Mouse (Mus musculus): ENCODE data around the gene Rraga. TPM values are rescaled to one million over a fixed set of nuclear protein-coding genes. Genes with fewer than 3 reads are reported as not detected.

Rraga gene
- polyA plus RNA-seq, 1 experiment from 2014 or later = 81.4 TPM

DNA sequence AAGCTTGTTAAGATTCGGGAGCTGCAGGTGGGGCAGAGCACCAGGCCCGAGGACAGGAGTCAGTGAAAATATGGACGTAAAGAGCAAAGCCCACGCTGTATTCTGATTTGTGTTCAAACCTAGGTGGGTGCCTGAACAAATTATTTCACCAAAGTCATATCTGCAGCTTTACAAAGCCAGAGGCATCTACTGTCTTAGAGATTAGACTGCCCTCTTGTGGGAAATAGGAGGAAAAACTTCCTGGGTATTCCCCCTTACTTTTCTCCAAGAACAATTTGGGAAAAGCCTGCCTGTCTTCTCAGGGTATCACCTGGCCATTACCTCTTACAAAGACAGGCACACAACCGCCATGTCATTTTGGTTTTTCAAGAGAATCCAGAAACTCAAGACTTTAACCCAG, 29.9 kb upstream of the Rraga start:
- Histone ChIP-seq H3K27me3 (replicated peaks; ENCODE audit: control insufficient read depth, insufficient read depth, low read length) (no peaks in the 10 kb centered on the region), H3K4me2 (ENCODE audit: low read depth, low read length) (no peak overlapping the region), H3K27ac (ENCODE audit: low read length) (no peak overlapping the region), H3K36me3 (ENCODE audit: control insufficient read depth, insufficient read depth, low read length) (no peaks in the 10 kb centered on the region), H3K4me3 (ENCODE audit: low read length) (no peak overlapping the region), H3K9me3 (ENCODE audit: control insufficient read depth, low read length) (no peaks in the 10 kb centered on the region), H3K9ac (ENCODE audit: low read depth, low read length) (no peak overlapping the region), H3K4me1 (ENCODE audit: control insufficient read depth, insufficient read depth, low read length) (no peaks in the 10 kb centered on the region)
- WGBS = 48% methylated on average over 5 of the region's 5 CpGs
- ATAC-seq = no peak

DNA sequence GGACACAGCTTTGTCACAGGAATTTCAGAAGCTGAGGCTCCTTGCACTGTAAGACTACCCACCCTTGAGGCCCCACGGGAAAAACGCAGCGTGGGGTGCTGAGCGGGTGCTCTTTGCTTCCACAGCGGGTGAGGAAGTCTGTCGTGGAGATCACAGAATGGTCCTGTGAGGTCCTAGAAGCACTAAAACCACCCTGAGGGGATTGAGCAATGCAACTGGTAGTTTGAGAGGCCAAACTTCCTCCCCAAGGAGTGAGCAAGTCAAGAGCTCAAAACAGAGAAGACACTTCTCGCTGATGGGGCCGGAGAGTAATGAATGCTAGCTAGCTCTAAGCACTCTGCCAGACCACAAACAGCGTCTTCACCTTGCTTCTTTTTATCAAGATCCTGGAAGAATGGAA, 27.1 kb upstream of the Rraga start:
- no peak for ATAC-seq
- WGBS = 80% methylated on average over 9 of the region's 9 CpGs

DNA sequence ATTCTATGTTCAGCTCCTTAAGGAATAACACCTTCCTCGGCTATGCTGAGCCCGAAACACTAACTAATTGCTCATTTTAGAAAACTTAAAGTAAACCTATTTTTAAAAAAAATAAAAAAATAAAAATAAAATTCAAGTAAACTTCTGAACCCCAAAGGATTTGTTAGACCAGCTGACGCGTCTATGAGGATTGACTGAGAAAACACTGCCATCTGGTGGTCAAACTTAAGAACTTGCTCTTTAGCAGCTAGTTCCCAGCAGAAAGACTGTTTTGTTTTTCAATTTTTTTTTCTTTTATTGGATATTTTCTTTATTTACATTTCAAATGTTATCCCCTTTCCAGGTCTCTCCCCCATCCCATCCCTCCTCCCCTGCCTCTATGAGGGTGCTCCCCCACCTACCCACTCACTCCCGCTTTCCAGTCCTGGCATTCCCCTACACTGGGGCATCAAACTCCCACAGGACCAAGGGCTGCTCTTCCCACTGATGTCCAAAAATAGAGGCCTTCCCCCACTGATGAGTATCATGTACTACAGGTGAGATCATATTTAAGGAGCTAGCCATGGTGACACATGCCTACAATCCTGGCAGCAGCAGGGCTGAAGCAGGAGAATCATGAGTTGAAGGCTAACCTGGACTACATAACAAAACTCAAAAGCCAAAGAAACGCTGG, 20.3 kb upstream of the Rraga start:
- Histone ChIP-seq H3K36me3 (ENCODE audit: control insufficient read depth, insufficient read depth, low read length) (no peaks in the 10 kb centered on the region), H3K4me1 (ENCODE audit: control insufficient read depth, insufficient read depth, low read length) (no peaks in the 10 kb centered on the region), H3K9ac (ENCODE audit: low read depth, low read length) (no peak overlapping the region), H3K27me3 (replicated peaks; ENCODE audit: control insufficient read depth, insufficient read depth, low read length) (no peaks in the 10 kb centered on the region), H3K27ac (ENCODE audit: low read length) (no peak overlapping the region), H3K4me2 (ENCODE audit: low read depth, low read length) (no peak overlapping the region), H3K4me3 (ENCODE audit: low read length) (no peak overlapping the region), H3K9me3 (ENCODE audit: control insufficient read depth, low read length) (no peaks in the 10 kb centered on the region)
- 25% methylated on average over 6 of the region's 6 CpGs for WGBS
- ATAC-seq = 0 out of 2 replicates have a peak, but pooled peaks have one; percentile 31

More for the DNA sequence above, 27.1 kb upstream of the Rraga start:
- Histone ChIP-seq H3K4me3 (ENCODE audit: low read length) (no peak overlapping the region), H3K4me1 (ENCODE audit: control insufficient read depth, insufficient read depth, low read length) (no peaks in the 10 kb centered on the region), H3K9me3 (ENCODE audit: control insufficient read depth, low read length) (no peaks in the 10 kb centered on the region), H3K36me3 (ENCODE audit: control insufficient read depth, insufficient read depth, low read length) (no peaks in the 10 kb centered on the region), H3K27ac (ENCODE audit: low read length) (no peak overlapping the region), H3K9ac (ENCODE audit: low read depth, low read length) (no peak overlapping the region), H3K27me3 (replicated peaks; ENCODE audit: control insufficient read depth, insufficient read depth, low read length) (no peaks in the 10 kb centered on the region), H3K4me2 (ENCODE audit: low read depth, low read length) (no peak overlapping the region)

DNA sequence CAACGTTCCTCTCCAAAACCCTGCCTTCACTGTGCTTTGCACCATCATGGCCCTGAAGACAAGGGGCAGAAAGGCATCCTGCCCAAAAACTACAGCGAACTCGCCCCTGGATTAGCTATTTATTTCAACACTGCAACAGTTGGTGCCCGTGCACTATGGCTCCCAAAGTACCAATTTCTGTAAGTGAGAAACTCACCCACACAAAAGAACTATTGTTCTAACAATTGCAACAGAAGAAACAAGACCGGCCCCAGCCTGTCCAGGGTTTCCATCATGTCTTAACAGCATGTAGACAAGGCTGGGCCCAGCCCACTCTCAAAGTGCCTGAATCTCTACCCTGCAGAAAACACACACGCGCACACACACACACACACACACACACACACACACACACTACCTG, 18.1 kb upstream of the Rraga start:
- Histone ChIP-seq H3K27me3 (replicated peaks; ENCODE audit: control insufficient read depth, insufficient read depth, low read length) (no peaks in the 10 kb centered on the region), H3K4me2 (ENCODE audit: low read depth, low read length) (no peak overlapping the region), H3K9me3 (ENCODE audit: control insufficient read depth, low read length) (no peaks in the 10 kb centered on the region), H3K4me3 (ENCODE audit: low read length) (no peak overlapping the region), H3K4me1 (ENCODE audit: control insufficient read depth, insufficient read depth, low read length) (no peaks in the 10 kb centered on the region), H3K27ac (ENCODE audit: low read length) (no peak overlapping the region), H3K9ac (ENCODE audit: low read depth, low read length) (no peak overlapping the region), H3K36me3 (ENCODE audit: control insufficient read depth, insufficient read depth, low read length) (no peaks in the 10 kb centered on the region)
- no peak for ATAC-seq
- WGBS = 76% methylated on average over 7 of the region's 7 CpGs

DNA sequence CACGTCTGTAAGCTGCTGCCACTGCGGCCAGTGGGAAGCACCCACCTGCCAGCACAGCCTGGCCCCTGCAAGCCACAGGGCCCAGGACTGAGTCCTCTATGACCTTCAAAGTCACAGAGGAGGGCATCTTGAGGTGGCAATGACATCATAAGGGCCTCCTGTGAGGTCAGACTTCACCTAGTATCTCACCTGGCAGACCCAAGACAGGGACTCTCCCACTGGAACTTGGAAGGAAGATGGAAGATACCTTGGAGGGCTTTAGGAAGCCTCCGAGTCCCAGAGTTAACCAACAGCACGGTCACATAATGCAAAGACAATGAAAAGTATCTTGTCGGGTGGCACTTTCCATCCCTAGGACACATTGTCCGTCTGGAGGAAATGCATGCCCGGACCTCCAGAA, 17.2 kb upstream of the Rraga start, which contains the start of gene Saxo1:
Gene Saxo1, minus strand, starts transcription at position 101 of the 400 bp plus-strand sequence.
- no peak for ATAC-seq
- Histone ChIP-seq H3K27me3 (replicated peaks; ENCODE audit: control insufficient read depth, insufficient read depth, low read length) (no peaks in the 10 kb centered on the region), H3K9me3 (ENCODE audit: control insufficient read depth, low read length) (no peaks in the 10 kb centered on the region), H3K4me1 (ENCODE audit: control insufficient read depth, insufficient read depth, low read length) (no peaks in the 10 kb centered on the region), H3K36me3 (ENCODE audit: control insufficient read depth, insufficient read depth, low read length) (no peaks in the 10 kb centered on the region), H3K27ac (ENCODE audit: low read length) (no peak within 1 kb of the TSS), H3K4me2 (ENCODE audit: low read depth, low read length) (no peak within 1 kb of the TSS), H3K4me3 (ENCODE audit: low read length) (no peak within 1 kb of the TSS), H3K9ac (ENCODE audit: low read depth, low read length) (no peak within 1 kb of the TSS)
- 90% methylated on average over 7 of the region's 7 CpGs for WGBS

DNA sequence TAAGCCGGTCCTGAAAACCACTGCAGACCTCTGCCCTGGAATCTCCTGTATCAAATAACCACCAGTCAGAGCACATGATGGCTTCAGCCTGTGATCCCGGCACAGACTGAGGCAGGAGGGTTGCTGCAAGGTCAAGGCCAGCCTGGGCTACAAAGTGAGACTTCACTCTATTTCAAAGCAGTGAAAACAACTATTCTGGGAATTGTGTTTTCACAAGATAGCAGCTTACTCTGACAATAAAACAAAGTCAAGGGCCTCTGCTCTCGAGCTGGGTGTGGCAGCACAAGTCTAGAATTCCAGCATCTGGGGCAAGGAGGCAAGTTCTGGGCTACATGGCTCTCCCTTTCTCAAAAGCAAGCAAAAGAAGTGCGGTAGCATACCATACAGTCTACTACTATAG, 16.5 kb upstream of the Rraga start:
- H3K27ac ChIP-seq (ENCODE audit: low read length) = no peak overlapping the region
- WGBS = 68% methylated on average over 4 of the region's 4 CpGs

DNA sequence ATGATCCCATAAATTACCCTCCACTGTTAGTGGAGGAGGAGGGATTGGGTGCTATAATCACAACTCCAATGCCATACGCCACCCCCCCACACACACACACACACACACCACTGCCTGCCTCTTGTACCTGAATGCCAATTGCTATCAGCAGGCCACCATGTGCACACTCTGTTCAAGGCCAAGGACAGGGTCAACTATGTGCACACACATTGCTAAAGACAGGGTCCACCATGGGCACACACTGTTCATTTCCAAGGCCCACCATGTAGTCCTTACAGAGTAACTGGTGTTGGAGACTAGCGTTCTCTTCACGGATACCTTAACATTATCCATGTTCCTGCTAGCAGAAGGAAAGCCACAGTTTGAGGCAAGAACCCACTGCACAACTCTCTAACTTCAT, 14.4 kb upstream of the Rraga start:
- no peaks in the 10 kb centered on the region for H3K4me1 ChIP-seq (ENCODE audit: control insufficient read depth, insufficient read depth, low read length)
- H3K27me3 ChIP-seq (replicated peaks; ENCODE audit: control insufficient read depth, insufficient read depth, low read length) = no peaks in the 10 kb centered on the region
- no peaks in the 10 kb centered on the region for H3K9me3 ChIP-seq (ENCODE audit: control insufficient read depth, low read length)
- WGBS = 96% methylated on average over 3 of the region's 3 CpGs
- no peak overlapping the region for H3K9ac ChIP-seq (ENCODE audit: low read depth, low read length)
- no peak overlapping the region for H3K4me2 ChIP-seq (ENCODE audit: low read depth, low read length)
- H3K4me3 ChIP-seq (ENCODE audit: low read length) = no peak overlapping the region
- no peak for ATAC-seq
- no peaks in the 10 kb centered on the region for H3K36me3 ChIP-seq (ENCODE audit: control insufficient read depth, insufficient read depth, low read length)
- H3K27ac ChIP-seq (ENCODE audit: low read length) = no peak overlapping the region

More for the DNA sequence above, 16.5 kb upstream of the Rraga start:
- Histone ChIP-seq H3K4me2 (ENCODE audit: low read depth, low read length) (no peak overlapping the region), H3K27me3 (replicated peaks; ENCODE audit: control insufficient read depth, insufficient read depth, low read length) (no peaks in the 10 kb centered on the region), H3K9me3 (ENCODE audit: control insufficient read depth, low read length) (no peaks in the 10 kb centered on the region), H3K4me3 (ENCODE audit: low read length) (no peak overlapping the region), H3K9ac (ENCODE audit: low read depth, low read length) (no peak overlapping the region), H3K36me3 (ENCODE audit: control insufficient read depth, insufficient read depth, low read length) (no peaks in the 10 kb centered on the region), H3K4me1 (ENCODE audit: control insufficient read depth, insufficient read depth, low read length) (no peaks in the 10 kb centered on the region)
- ATAC-seq = no peak

DNA sequence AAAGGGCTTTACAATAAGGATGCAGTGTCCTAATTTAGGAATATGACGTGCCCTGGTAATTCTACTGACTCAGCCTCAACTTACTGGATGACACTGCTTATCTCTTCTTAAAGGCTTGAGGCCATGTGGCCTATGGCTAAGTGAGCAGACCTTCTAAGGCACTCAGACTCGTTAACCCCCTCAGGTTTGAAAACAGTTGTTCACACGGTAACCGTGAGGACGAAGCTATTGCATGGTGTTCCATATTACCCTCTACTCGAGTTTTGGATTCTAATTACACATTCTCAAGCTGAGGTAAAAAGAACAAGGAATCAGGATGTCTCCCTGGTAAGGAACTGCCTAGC, 557 bp upstream of the Rraga start:
- Histone ChIP-seq H3K9ac (ENCODE audit: low read depth, low read length) (peak overlapping the region; percentile 92), H3K27me3 (replicated peaks; ENCODE audit: control insufficient read depth, insufficient read depth, low read length) (no peaks in the 10 kb centered on the region), H3K4me3 (ENCODE audit: low read length) (peak overlapping the region; percentile 78), H3K36me3 (ENCODE audit: control insufficient read depth, insufficient read depth, low read length) (peaks cover 5% of the 10 kb centered on the region; the same call in 1 of the 2 replicates), H3K4me1 (ENCODE audit: control insufficient read depth, insufficient read depth, low read length) (peaks cover 9% of the 10 kb centered on the region), H3K27ac (ENCODE audit: low read length) (peak overlapping the region; percentile 93), H3K4me2 (ENCODE audit: low read depth, low read length) (peak overlapping the region; percentile 72), H3K9me3 (ENCODE audit: control insufficient read depth, low read length) (no peaks in the 10 kb centered on the region)
- peak; percentile 11 for ATAC-seq
- WGBS = 14% methylated on average over 6 of the region's 6 CpGs

DNA sequence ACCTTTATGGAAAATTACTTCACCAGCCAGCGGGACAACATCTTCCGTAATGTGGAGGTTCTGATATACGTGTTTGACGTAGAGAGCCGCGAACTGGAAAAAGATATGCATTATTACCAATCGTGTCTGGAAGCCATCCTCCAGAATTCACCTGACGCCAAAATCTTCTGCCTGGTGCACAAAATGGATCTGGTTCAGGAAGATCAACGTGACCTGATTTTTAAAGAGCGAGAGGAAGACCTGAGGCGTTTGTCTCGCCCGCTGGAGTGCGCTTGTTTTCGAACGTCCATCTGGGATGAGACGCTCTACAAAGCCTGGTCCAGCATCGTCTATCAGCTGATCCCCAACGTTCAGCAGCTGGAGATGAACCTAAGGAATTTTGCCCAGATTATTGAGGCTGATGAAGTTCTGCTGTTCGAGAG, 663 bp downstream of the Rraga start:
- H3K27ac ChIP-seq (ENCODE audit: low read length) = peak overlapping the region; percentile 93
- no peaks in the 10 kb centered on the region for H3K27me3 ChIP-seq (replicated peaks; ENCODE audit: control insufficient read depth, insufficient read depth, low read length)
- H3K36me3 ChIP-seq (ENCODE audit: control insufficient read depth, insufficient read depth, low read length) = peaks cover 5% of the 10 kb centered on the region; the same call in 1 of the 2 replicates
- H3K9me3 ChIP-seq (ENCODE audit: control insufficient read depth, low read length) = no peaks in the 10 kb centered on the region
- peaks cover 9% of the 10 kb centered on the region for H3K4me1 ChIP-seq (ENCODE audit: control insufficient read depth, insufficient read depth, low read length)
- 0 out of 2 replicates have a peak, but pooled peaks have one; percentile 5 for ATAC-seq
- peak overlapping the region; percentile 92 for H3K9ac ChIP-seq (ENCODE audit: low read depth, low read length)
- H3K4me2 ChIP-seq (ENCODE audit: low read depth, low read length) = peak overlapping the region; percentile 89
- H3K4me3 ChIP-seq (ENCODE audit: low read length) = peak overlapping the region; percentile 78
- under 1% methylated on average over 20 of the region's 20 CpGs for WGBS
